Mouse (Mus musculus) bone marrow macrophage, adult 2 months (primary cell): ENCODE measurements around the gene Kif24.

ENCODE experiments used
- CTCF ChIP-seq: IDR thresholded peaks from 2 replicates; pipeline ENCODE4 v1.5.1; 2012; ENCODE audit warnings: low read depth, mild to moderate bottlenecking, low read length, moderate library complexity
- POLR2A ChIP-seq: IDR thresholded peaks from 2 replicates; pipeline ENCODE4 v1.6.1; 2012; ENCODE audit warnings: mild to moderate bottlenecking, low read depth, low read length, borderline replicate concordance

GRCm38 (mm10) chr4:41481601-41482017 is 16.9 kb upstream of the Kif24 start:
- TF ChIP-seq CTCF (no peak), POLR2A (no peak)
